Mouse (Mus musculus) hindbrain, embryonic 14.5 days (tissue): ENCODE results near the gene Dhx57. TPM values are rescaled to one million over a fixed set of nuclear protein-coding genes. Genes with fewer than 3 reads are reported as not detected.
A peak's percentile ranks its signal among the peaks of the same experiment; 100 is the strongest.

Experiments
- ATAC-seq: fragments of 200-750 bp; cut with Nextera tagmentation; 2 replicates; pipeline ENCODE4 v1.8.0; 2017; ENCODE audit warnings: moderate number of reproducible peaks, mild to moderate bottlenecking, moderate TSS enrichment, moderate library complexity; ENCODE audit not compliant: low FRiP score
- DNase-seq: peaks from one replicate; pipeline ENCODE4 v3.0.0-alpha.2; 2015; ENCODE audit warnings: low spot score
- H3K27ac ChIP-seq: fragments of 300-500 bp; sonication (generic); 2 replicates; pipeline ENCODE4 v1.5.1; 2014; ENCODE audit warnings: mild to moderate bottlenecking, moderate library complexity
- H3K27me3 ChIP-seq: fragments of 300-500 bp; sonication (generic); 2 replicates; pipeline ENCODE4 v1.6.1; 2014; ENCODE audit warnings: mild to moderate bottlenecking, low read length, mixed read lengths; ENCODE audit not compliant: control insufficient read depth, insufficient read depth
- H3K36me3 ChIP-seq: fragments of 300-500 bp; sonication (generic); replicated peaks from 2 replicates; pipeline ENCODE4 v1.6.1; 2014; ENCODE audit not compliant: control insufficient read depth, insufficient read depth
- H3K4me1 ChIP-seq: fragments of 300-500 bp; sonication (generic); replicated peaks from 2 replicates; pipeline ENCODE4 v1.6.1; 2014; ENCODE audit warnings: antibody characterized with exemption, low read length, mixed read lengths; ENCODE audit not compliant: control insufficient read depth, insufficient read depth
- H3K4me2 ChIP-seq: fragments of 300-500 bp; sonication (generic); replicated peaks from 2 replicates; pipeline ENCODE4 v1.6.1; 2014; ENCODE audit warnings: mild to moderate bottlenecking, moderate library complexity
- H3K4me3 ChIP-seq: fragments of 300-500 bp; sonication (generic); replicated peaks from 2 replicates; pipeline ENCODE4 v1.5.1; 2014; ENCODE audit warnings: mild to moderate bottlenecking, low read length
- H3K9ac ChIP-seq: fragments of 300-500 bp; sonication (generic); 2 replicates; pipeline ENCODE4 v1.6.1; 2014
- H3K9me3 ChIP-seq: fragments of 300-500 bp; sonication (generic); 2 replicates; pipeline ENCODE4 v1.6.1; 2016; ENCODE audit warnings: low read length; ENCODE audit not compliant: control insufficient read depth
- WGBS: fragments of 180-500 bp; shearing (Covaris S2); extraction: QIAGEN DNeasy Blood & Tissue Kit; methylation state at CpG from one replicate; pipeline ENCODE4 v1.1.7; 2014; 5-methylcytosine and 5-hydroxymethylcytosine counted together
- polyA plus RNA-seq: library from polyadenylated mRNA; unstranded; fragments of >200 nt; fragmentation: Nextera tagmentation; extraction: Ambion mirVana; gene quantifications from 2 replicates; pipeline ENCODE4 v1.2.1, GENCODE M21; 2014

Gene Dhx57
- polyA plus RNA-seq, 1 experiment from 2014 or later: 51.3 TPM

DNA sequence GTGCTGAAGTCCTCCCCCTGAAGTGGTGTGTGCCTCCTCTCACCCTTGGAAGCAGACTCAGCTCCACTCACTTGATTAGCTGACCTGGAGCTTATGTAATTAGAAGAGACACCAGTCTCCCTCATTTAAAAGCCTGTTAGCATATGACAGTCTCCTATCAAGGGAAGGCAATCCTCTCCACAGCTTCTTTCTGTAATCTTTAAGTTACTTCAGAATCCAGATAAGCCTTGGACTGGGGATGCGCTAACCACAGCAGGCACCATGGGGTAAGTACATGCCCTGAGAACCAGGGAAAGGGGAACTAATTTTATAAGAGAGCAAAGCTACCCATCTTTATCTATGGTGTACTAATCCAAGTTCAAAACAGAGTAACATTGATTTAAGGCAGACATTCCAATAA lies 17.0 kb upstream of the Dhx57 start, which contains the start of gene Arhgef33:
TSS of gene Arhgef33 (plus strand) at position 157 of the 400 bp plus-strand sequence.
- H3K9me3 ChIP-seq: no peaks in the 10 kb centered on the region
- ATAC-seq (no peak), DNase-seq (no peak)
- 90% methylated on average over 1 of the region's 1 CpGs for WGBS
- no peaks in the 10 kb centered on the region for H3K4me1 ChIP-seq
- H3K27me3 ChIP-seq: no peaks in the 10 kb centered on the region
- no peak within 1 kb of the TSS for H3K4me3 ChIP-seq
- H3K27ac ChIP-seq: no peak within 1 kb of the TSS
- no peaks in the 10 kb centered on the region for H3K36me3 ChIP-seq
- H3K4me2 ChIP-seq: no peak within 1 kb of the TSS
- H3K9ac ChIP-seq: no peak within 1 kb of the TSS

DNA sequence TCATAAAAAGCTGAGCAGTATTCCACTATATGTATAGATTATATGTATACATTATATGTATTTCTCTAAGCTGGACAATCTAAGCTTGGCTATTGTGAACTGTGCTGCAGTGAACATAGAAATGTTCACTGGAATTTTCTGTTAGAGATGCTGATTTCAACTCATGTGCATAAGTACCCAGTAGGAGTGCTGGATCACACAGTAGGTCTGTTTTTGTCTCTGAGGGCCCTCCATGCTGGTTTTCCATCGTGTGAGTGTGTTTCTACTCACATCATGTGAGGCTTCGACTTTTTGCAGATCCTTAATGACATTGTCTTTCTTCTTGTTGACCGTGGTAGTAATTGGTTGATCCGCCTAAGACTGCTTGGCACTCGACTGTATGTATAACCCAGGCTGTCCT lies 8.6 kb upstream of the Dhx57 start:
- no peaks in the 10 kb centered on the region for H3K27me3 ChIP-seq
- DNase-seq: no peak
- H3K27ac ChIP-seq: no peak overlapping the region
- WGBS: 93% methylated on average over 5 of the region's 5 CpGs
- H3K36me3 ChIP-seq: no peaks in the 10 kb centered on the region; the same call in 1 of the 2 replicates
- no peak overlapping the region for H3K4me2 ChIP-seq
- H3K4me1 ChIP-seq: no peaks in the 10 kb centered on the region
- no peak overlapping the region for H3K4me3 ChIP-seq
- no peak for ATAC-seq
- H3K9ac ChIP-seq: no peak overlapping the region
- no peaks in the 10 kb centered on the region for H3K9me3 ChIP-seq

DNA sequence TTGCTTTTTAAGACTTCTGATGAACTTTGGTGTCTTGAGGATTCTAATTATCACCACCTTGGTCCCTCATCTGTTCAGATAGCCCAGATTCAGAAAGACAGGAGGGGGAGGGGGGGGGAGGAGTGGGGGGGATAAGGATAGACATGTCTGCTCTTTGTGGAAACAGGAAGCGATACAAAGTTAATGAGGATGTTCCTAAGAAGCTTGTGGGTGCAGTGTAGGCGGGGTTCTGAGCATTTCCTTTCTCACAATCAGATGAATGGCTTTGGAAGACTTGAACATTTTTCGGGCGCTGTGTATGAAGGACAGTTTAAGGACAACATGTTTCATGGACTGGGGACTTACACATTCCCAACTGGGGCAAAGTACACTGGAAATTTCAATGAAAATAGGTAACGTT lies 5.0 kb upstream of the Dhx57 start:
- H3K27ac ChIP-seq: no peak overlapping the region
- ATAC-seq: no peak
- WGBS: 91% methylated on average over 5 of the region's 5 CpGs
- H3K27me3 ChIP-seq: no peaks in the 10 kb centered on the region
- H3K36me3 ChIP-seq: no peaks in the 10 kb centered on the region; the same call in 1 of the 2 replicates
- H3K9me3 ChIP-seq: no peaks in the 10 kb centered on the region
- H3K4me2 ChIP-seq: no peak overlapping the region
- H3K4me3 ChIP-seq: no peak overlapping the region
- DNase-seq: no peak
- H3K4me1 ChIP-seq: no peaks in the 10 kb centered on the region
- H3K9ac ChIP-seq: no peak overlapping the region

DNA sequence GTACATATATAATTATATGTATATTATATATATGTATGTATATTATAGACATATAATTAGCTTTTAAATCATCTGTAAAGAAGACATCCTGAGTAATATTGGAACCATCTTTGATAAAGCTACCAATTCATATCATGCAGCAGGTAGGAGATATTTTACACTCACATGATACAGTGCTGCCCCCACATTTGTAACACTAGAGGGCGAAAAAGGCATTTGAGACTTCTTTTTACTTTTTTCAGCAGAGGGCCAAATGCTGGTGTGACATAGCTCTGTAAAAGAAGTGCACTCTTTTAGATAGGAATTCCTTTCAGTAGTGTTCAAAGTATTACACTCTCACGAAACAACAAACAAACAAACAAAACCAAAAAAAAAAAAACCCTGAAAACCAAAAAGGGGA lies 872 bp upstream of the Dhx57 start:
- Histone ChIP-seq H3K9ac (no peak overlapping the region), H3K4me3 (no peak overlapping the region), H3K36me3 (no peaks in the 10 kb centered on the region), H3K4me1 (peaks cover 13% of the 10 kb centered on the region; the same call in 1 of the 2 replicates), H3K4me2 (peak overlapping the region; percentile 30; the same call in 1 of the 2 replicates), H3K27me3 (no peaks in the 10 kb centered on the region), H3K9me3 (no peaks in the 10 kb centered on the region), H3K27ac (no peak overlapping the region)
- 27% methylated on average over 2 of the region's 2 CpGs for WGBS
- peak; percentile 80 for DNase-seq
- 0 out of 2 replicates have a peak, but pooled peaks have one; percentile 12 for ATAC-seq

DNA sequence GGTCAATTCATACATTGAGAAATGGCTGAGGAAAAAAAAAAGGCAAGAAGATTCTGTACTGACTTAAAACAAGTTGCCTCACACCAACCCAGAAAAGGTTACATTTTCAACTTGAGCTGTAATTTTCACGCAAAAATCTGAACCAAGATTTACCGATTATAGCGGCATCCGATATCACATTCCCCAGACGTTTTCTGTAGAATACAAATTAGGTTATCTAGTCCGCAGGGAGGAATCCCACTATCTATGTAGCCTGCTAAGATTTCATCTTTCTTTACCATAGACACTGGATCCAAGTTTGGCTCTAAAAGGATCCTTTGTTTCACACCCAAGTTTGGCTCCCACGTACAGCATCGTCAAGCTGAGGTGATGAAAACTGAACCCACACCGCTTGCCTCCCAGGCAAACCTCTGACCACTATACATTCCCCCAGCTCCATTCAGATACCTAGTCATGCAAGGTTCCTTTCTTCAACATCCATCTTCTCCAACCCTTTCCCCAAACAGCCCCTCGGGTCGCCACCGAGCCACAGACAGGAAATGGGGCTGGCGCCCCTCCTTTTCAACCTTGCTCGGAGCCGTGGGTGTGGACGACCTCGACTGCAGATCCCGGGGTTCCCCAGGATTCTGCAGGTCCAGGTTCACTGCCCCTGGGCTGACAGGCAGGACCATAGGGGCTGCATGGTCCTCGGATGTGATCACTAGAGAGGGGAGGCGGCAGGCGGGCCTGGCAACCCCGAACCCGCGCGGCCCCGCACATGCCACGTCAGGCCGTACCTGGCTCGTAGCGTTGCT lies 799 bp downstream of the Dhx57 start:
- DNase-seq (peak; percentile 56), ATAC-seq (no peak)
- Histone ChIP-seq H3K27ac (peak overlapping the region; percentile 92), H3K36me3 (no peaks in the 10 kb centered on the region), H3K4me2 (peak overlapping the region; percentile 60), H3K4me3 (peak overlapping the region; percentile 90), H3K9me3 (no peaks in the 10 kb centered on the region), H3K9ac (peak overlapping the region; percentile 95), H3K27me3 (no peaks in the 10 kb centered on the region), H3K4me1 (peaks cover 13% of the 10 kb centered on the region; the same call in 1 of the 2 replicates)
- 1% methylated on average over 29 of the region's 30 CpGs for WGBS

DNA sequence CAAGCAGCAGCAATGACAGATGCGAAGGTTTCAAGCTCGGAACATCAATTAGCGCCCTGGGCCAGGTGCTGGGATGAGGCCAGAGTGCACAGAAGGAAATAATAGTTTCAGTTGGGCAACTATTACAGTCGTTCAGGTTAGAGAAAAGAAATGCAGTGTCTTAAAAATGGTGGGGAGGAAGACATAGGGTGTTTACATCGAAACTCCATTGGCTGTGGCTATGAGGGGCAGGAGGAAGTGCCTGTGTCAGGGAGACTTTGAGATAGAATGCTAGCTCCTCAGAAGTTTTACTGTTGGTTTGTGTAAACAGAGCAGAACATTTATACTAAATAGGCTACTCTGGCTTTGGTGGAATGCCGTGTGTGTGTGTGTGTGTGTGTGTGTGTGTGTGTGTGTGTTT lies 2.3 kb downstream of the Dhx57 start:
- Histone ChIP-seq H3K36me3 (no peaks in the 10 kb centered on the region; the same call in 1 of the 2 replicates), H3K9ac (no peak overlapping the region), H3K27ac (no peak overlapping the region), H3K4me3 (no peak overlapping the region), H3K9me3 (no peaks in the 10 kb centered on the region), H3K4me1 (peaks cover 13% of the 10 kb centered on the region; the same call in 1 of the 2 replicates), H3K27me3 (no peaks in the 10 kb centered on the region), H3K4me2 (peak overlapping the region; percentile 60)
- ATAC-seq (no peak), DNase-seq (no peak)
- WGBS: 92% methylated on average over 6 of the region's 6 CpGs

DNA sequence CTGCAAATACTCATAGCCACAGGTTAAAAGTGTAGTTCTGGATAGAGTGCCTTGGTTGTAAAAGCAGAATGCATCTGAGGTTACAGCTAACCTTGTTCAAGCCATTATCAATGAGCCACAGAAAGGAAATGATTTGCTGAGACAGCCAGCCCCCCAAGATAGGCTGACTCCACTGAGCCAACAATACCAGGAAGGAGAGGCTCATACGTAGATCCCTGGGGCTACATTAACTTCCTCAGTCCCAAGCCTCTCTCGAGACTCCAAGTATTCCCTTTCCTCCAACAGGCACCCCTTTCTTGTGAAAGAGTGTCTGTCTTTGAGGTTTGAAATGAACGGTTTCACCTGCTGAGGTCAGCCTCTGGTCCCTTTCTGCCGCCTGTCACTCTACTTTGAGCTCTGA lies 5.8 kb downstream of the Dhx57 start:
- WGBS: 83% methylated on average over 4 of the region's 4 CpGs
- no peak for DNase-seq
- H3K4me1 ChIP-seq: peaks cover 13% of the 10 kb centered on the region; the same call in 1 of the 2 replicates

DNA sequence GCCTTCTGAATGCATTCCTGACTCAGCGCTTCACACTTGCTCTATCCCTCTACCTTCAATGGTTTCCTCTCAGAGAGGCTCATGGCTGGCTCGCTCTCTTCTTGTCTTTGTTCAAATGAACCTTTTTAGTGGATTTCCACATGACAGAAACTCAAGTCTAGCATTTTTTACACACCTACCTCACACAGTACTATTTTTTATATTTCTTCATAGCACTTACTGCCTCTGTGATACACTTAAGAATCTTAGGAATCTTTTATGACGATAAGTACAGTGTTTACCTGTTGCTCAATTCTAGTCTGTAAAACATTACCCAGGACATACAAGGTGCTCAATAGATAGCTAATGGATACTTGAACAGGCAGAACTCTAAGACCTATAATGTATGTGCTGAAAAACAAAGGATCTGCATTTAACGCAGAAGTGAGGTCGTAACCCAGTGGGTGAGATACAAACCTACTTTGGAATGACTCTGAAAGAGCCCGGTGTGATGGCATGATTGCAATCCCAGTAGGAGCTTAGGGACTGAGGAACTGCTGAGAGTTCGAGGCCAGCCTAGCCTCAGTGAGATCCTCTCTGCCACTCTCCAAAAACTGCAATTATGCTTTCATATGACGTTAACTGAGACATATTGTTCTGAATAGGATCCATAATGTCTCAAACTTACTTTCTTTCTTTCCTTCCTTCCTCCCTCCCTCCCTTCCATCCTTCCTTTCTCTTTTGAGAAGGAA lies 10.8 kb downstream of the Dhx57 start:
- DNase-seq (no peak), ATAC-seq (no peak)
- Histone ChIP-seq H3K4me1 (no peaks in the 10 kb centered on the region), H3K4me2 (no peak overlapping the region), H3K9me3 (no peaks in the 10 kb centered on the region), H3K4me3 (no peak overlapping the region), H3K36me3 (peaks cover 71% of the 10 kb centered on the region), H3K27ac (no peak overlapping the region), H3K9ac (no peak overlapping the region), H3K27me3 (no peaks in the 10 kb centered on the region)
- 92% methylated on average over 8 of the region's 8 CpGs for WGBS

More for the DNA sequence above, 5.8 kb downstream of the Dhx57 start:
- H3K9ac ChIP-seq: no peak overlapping the region
- H3K27me3 ChIP-seq: no peaks in the 10 kb centered on the region
- H3K4me3 ChIP-seq: no peak overlapping the region
- H3K36me3 ChIP-seq: peaks cover 22% of the 10 kb centered on the region
- H3K27ac ChIP-seq: no peak overlapping the region
- no peak for ATAC-seq
- H3K4me2 ChIP-seq: no peak overlapping the region
- no peaks in the 10 kb centered on the region for H3K9me3 ChIP-seq

DNA sequence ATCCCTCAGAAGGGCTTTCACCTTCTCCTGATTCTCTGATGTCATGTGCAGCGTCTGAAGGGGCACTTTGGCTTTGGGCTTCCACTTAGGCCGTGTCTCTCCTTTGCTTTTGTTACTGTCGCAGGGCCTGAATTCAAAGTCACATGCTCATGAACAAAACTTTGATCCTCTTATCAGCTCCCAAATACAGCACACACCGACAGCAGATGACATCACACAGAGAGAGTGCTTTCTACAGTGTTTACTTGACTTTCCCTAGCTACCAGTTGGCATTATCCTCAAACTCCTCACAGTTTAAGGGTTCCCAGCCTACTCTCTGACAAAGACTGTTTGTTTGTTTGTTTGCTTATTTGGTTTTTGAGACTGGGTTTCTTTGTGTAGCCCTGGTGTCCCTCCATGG lies 12.0 kb downstream of the Dhx57 start:
- H3K4me2 ChIP-seq: no peak overlapping the region
- H3K27me3 ChIP-seq: no peaks in the 10 kb centered on the region
- DNase-seq (no peak), ATAC-seq (no peak)
- no peak overlapping the region for H3K9ac ChIP-seq
- no peaks in the 10 kb centered on the region for H3K9me3 ChIP-seq
- H3K4me3 ChIP-seq: no peak overlapping the region
- WGBS: 93% methylated on average over 4 of the region's 4 CpGs
- H3K36me3 ChIP-seq: peaks cover 84% of the 10 kb centered on the region
- no peaks in the 10 kb centered on the region for H3K4me1 ChIP-seq
- no peak overlapping the region for H3K27ac ChIP-seq
